Mouse (Mus musculus) limb, embryonic 15.5 days (tissue): ENCODE results near the gene Ctnnbl1. TPM values are rescaled to one million over a fixed set of nuclear protein-coding genes. Genes with fewer than 3 reads are reported as not detected.

Experiments
- ATAC-seq: fragments of 200-750 bp; cut with Nextera tagmentation; 2 replicates; pipeline ENCODE4 v1.8.0; 2017; ENCODE audit warnings: low read depth, moderate TSS enrichment; ENCODE audit not compliant: insufficient number of reproducible peaks, low FRiP score, low TSS enrichment
- H3K27ac ChIP-seq: fragments of 300-500 bp; sonication (generic); 2 replicates; pipeline ENCODE4 v1.5.1; 2015; ENCODE audit warnings: moderate library complexity, mild to moderate bottlenecking, inconsistent platforms
- H3K27me3 ChIP-seq: fragments of 300-500 bp; sonication (generic); 2 replicates; pipeline ENCODE4 v1.6.1; 2015; ENCODE audit warnings: inconsistent platforms
- H3K36me3 ChIP-seq: fragments of 300-500 bp; sonication (generic); 2 replicates; pipeline ENCODE4 v1.6.1; 2015; ENCODE audit warnings: inconsistent platforms
- H3K4me1 ChIP-seq: fragments of 300-500 bp; sonication (generic); 2 replicates; pipeline ENCODE4 v1.6.1; 2015; ENCODE audit warnings: inconsistent platforms
- H3K4me2 ChIP-seq: fragments of 300-500 bp; sonication (generic); 2 replicates; pipeline ENCODE4 v1.6.1; 2015; ENCODE audit warnings: mild to moderate bottlenecking, inconsistent platforms
- H3K4me3 ChIP-seq: fragments of 300-500 bp; sonication (generic); 2 replicates; pipeline ENCODE4 v1.5.1; 2015; ENCODE audit warnings: mild to moderate bottlenecking, inconsistent platforms
- H3K9ac ChIP-seq: fragments of 300-500 bp; sonication (generic); 2 replicates; pipeline ENCODE4 v1.6.1; 2015; ENCODE audit warnings: inconsistent platforms
- H3K9me3 ChIP-seq: fragments of 300-500 bp; sonication (generic); 2 replicates; pipeline ENCODE4 v1.6.1; 2016; ENCODE audit warnings: inconsistent platforms
- WGBS: fragments of 180-500 bp; shearing (Covaris S2); methylation state at CpG from one replicate; pipeline ENCODE4 v1.1.7; 2015; 5-methylcytosine and 5-hydroxymethylcytosine counted together
- polyA plus RNA-seq: library from polyadenylated mRNA; unstranded; fragments of >200 nt; fragmentation: Nextera tagmentation; extraction: Ambion mirVana; gene quantifications from 2 replicates; pipeline ENCODE4 v1.2.1, GENCODE M21; 2015

Ctnnbl1 gene
- polyA plus RNA-seq, 1 experiment from 2014 or later: 51.0 TPM

- Histone ChIP-seq H3K27me3 (no peaks in the 10 kb centered on the region), H3K4me2 (no peak overlapping the region), H3K4me1 (peaks cover 16% of the 10 kb centered on the region; the same call in 1 of the 2 replicates), H3K9me3 (no peaks in the 10 kb centered on the region), H3K27ac (no peak overlapping the region), H3K4me3 (no peak overlapping the region), H3K9ac (no peak overlapping the region), H3K36me3 (no peaks in the 10 kb centered on the region)
- ATAC-seq: no peak
- 71% methylated on average over 6 of the region's 6 CpGs for WGBS
Observed at GRCm38 (mm10) chr2:157712677-157713076, 24.5 kb upstream of the Ctnnbl1 start.

GRCm38 (mm10) chr2:157715586-157716191 is 21.5 kb upstream of the Ctnnbl1 start:
- no peak overlapping the region for H3K4me2 ChIP-seq
- H3K4me1 ChIP-seq: peaks cover 11% of the 10 kb centered on the region; the same call in 1 of the 2 replicates
- WGBS: 45% methylated on average over 12 of the region's 12 CpGs
- no peak overlapping the region for H3K4me3 ChIP-seq
- H3K27ac ChIP-seq: no peak overlapping the region
- no peaks in the 10 kb centered on the region for H3K27me3 ChIP-seq
- H3K9ac ChIP-seq: no peak overlapping the region
- H3K9me3 ChIP-seq: no peaks in the 10 kb centered on the region
- no peak for ATAC-seq
- no peaks in the 10 kb centered on the region for H3K36me3 ChIP-seq

DNA sequence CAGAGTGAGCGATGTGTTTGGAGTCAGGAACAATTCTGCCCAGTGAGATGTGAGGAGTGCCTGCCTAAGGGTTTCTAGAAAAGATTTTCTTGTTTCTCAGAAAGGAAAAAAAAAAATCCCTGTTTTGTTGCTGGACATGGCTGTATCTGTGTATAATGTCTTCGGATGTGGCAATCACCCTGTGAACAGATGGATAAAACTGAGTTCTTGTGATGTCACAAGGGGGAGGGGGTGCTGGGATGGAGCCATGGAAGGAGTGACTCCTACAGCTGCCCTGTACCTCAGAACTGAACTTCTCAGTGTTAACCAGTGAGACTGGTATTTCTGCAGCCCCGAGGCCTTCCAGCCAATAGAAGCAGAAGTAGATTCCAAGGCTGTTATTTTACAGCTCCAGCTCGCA is 18.8 kb upstream of the Ctnnbl1 start:
- Histone ChIP-seq H3K4me2 (no peak overlapping the region), H3K36me3 (no peaks in the 10 kb centered on the region), H3K27me3 (no peaks in the 10 kb centered on the region), H3K9ac (no peak overlapping the region), H3K4me3 (no peak overlapping the region), H3K9me3 (no peaks in the 10 kb centered on the region), H3K27ac (no peak overlapping the region), H3K4me1 (peaks cover 6% of the 10 kb centered on the region; the same call in 1 of the 2 replicates)
- WGBS: 26% methylated on average over 4 of the region's 4 CpGs
- no peak for ATAC-seq

- Histone ChIP-seq H3K4me3 (no peak overlapping the region), H3K9ac (no peak overlapping the region), H3K9me3 (no peaks in the 10 kb centered on the region), H3K27ac (peak overlapping the region; percentile 38), H3K4me1 (peaks cover 10% of the 10 kb centered on the region), H3K4me2 (no peak overlapping the region), H3K27me3 (no peaks in the 10 kb centered on the region), H3K36me3 (no peaks in the 10 kb centered on the region)
- 26% methylated on average over 8 of the region's 8 CpGs for WGBS
- ATAC-seq: no peak
Observed at GRCm38 (mm10) chr2:157723883-157724573, 13.2 kb upstream of the Ctnnbl1 start.

DNA sequence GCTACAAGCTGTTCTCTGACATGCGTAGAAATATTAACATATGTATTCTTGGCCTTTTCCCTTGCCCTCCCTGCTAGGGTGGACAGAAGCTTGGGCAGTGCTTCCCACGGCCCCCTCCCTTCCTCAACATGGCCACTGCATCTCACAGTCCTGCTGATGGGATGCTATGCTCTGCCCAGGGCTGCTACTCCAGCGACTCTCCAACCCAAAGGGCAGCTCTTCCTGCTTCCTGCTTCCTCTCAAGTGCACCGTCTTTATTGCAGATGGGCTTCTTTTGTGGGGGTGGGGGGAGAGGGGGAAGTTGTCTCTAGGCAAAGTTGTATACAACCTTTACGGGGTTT is 12.7 kb upstream of the Ctnnbl1 start:
- H3K9me3 ChIP-seq: no peaks in the 10 kb centered on the region
- no peak overlapping the region for H3K4me2 ChIP-seq
- no peak for ATAC-seq
- H3K9ac ChIP-seq: no peak overlapping the region
- H3K4me1 ChIP-seq: peaks cover 10% of the 10 kb centered on the region
- no peaks in the 10 kb centered on the region for H3K27me3 ChIP-seq
- H3K4me3 ChIP-seq: no peak overlapping the region
- WGBS: 42% methylated on average over 5 of the region's 5 CpGs
- H3K36me3 ChIP-seq: no peaks in the 10 kb centered on the region
- H3K27ac ChIP-seq: peak overlapping the region; percentile 38; the same call in 1 of the 2 replicates

GRCm38 (mm10) chr2:157744619-157745018 is 7.4 kb downstream of the Ctnnbl1 start:
- WGBS: 65% methylated on average over 7 of the region's 7 CpGs
- Histone ChIP-seq H3K36me3 (0 out of 2 replicates have a peak, but pooled peaks cover 6% of the 10 kb centered on the region), H3K4me3 (no peak overlapping the region), H3K27ac (no peak overlapping the region), H3K4me1 (no peaks in the 10 kb centered on the region), H3K27me3 (no peaks in the 10 kb centered on the region), H3K4me2 (no peak overlapping the region), H3K9me3 (no peaks in the 10 kb centered on the region), H3K9ac (no peak overlapping the region)
- ATAC-seq: no peak

- ATAC-seq: no peak
- Histone ChIP-seq H3K36me3 (0 out of 2 replicates have a peak, but pooled peaks cover 6% of the 10 kb centered on the region), H3K9ac (no peak overlapping the region), H3K27me3 (no peaks in the 10 kb centered on the region), H3K4me3 (no peak overlapping the region), H3K9me3 (no peaks in the 10 kb centered on the region), H3K4me2 (no peak overlapping the region), H3K27ac (no peak overlapping the region), H3K4me1 (peaks cover 5% of the 10 kb centered on the region)
- 98% methylated on average over 4 of the region's 4 CpGs for WGBS
Observed at GRCm38 (mm10) chr2:157745735-157746134, 8.5 kb downstream of the Ctnnbl1 start.

- 28% methylated on average over 9 of the region's 9 CpGs for WGBS
- no peak overlapping the region for H3K4me2 ChIP-seq
- no peaks in the 10 kb centered on the region for H3K9me3 ChIP-seq
- H3K27me3 ChIP-seq: no peaks in the 10 kb centered on the region
- H3K4me3 ChIP-seq: no peak overlapping the region
- H3K36me3 ChIP-seq: 0 out of 2 replicates have a peak, but pooled peaks cover 6% of the 10 kb centered on the region
- peaks cover 13% of the 10 kb centered on the region for H3K4me1 ChIP-seq
- no peak for ATAC-seq
- H3K9ac ChIP-seq: no peak overlapping the region
- H3K27ac ChIP-seq: no peak overlapping the region
Observed at GRCm38 (mm10) chr2:157746558-157746957, 9.4 kb downstream of the Ctnnbl1 start.

DNA sequence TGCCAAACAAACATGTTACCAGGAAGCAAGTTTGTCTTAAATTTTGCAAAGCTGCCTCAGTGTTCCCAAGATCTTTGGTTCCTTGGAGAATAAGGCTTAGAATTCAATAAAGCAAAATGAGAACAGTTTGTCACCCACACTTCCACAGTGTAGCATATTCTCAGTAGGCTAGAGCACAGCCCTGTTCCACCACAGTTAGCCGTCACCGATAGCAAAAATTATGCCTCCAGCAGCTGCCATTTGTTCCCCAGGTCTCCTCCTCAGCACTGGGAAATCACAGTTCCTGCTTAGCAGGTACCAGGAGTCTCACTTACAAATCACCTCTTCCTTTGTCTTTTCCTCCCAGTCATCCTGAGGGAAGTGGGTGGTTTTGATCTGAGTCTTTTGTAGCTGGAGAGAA is 10.8 kb downstream of the Ctnnbl1 start:
- Histone ChIP-seq H3K9ac (no peak overlapping the region), H3K9me3 (no peaks in the 10 kb centered on the region), H3K27ac (no peak overlapping the region), H3K4me1 (peaks cover 24% of the 10 kb centered on the region), H3K4me2 (no peak overlapping the region), H3K27me3 (no peaks in the 10 kb centered on the region), H3K36me3 (0 out of 2 replicates have a peak, but pooled peaks cover 6% of the 10 kb centered on the region), H3K4me3 (no peak overlapping the region)
- no peak for ATAC-seq
- 41% methylated on average over 2 of the region's 2 CpGs for WGBS

GRCm38 (mm10) chr2:157750481-157750880 is 13.3 kb downstream of the Ctnnbl1 start:
- Histone ChIP-seq H3K27me3 (no peaks in the 10 kb centered on the region), H3K27ac (no peak overlapping the region), H3K4me1 (peaks cover 24% of the 10 kb centered on the region), H3K36me3 (0 out of 2 replicates have a peak, but pooled peaks cover 6% of the 10 kb centered on the region), H3K4me2 (no peak overlapping the region), H3K9ac (no peak overlapping the region), H3K9me3 (no peaks in the 10 kb centered on the region), H3K4me3 (no peak overlapping the region)
- 63% methylated on average over 8 of the region's 8 CpGs for WGBS
- ATAC-seq: no peak

DNA sequence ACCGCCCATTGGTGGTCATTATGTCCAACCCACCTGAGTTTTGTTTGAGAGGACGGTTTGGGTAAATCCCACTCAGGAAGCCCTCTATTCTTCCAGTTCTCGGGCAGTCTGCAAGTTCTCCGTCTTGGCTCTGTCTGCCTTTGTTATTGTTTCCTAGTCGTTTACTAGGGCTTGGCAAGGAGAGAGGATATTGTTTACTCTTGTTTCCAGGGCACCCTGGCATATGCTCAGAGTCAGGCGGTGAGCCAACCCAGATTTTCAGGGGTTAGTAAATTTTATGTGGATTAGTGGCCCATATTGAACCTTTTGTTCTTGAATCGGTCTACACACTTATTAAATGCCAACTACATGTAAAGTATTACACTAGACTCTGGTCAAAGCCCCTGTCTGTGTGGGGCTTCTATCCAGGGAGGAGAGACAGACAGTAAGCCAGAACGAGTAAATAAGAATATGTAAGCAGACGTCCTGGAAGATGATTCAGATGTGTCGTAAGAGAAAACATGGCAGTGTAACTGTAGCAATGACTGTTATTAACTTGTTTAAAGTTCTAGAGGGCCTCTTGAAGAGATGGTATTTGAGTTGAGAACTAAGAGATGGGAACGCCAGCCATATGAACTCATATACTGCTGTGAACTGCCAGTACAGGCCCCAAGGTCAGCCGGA is 13.9 kb downstream of the Ctnnbl1 start:
- Histone ChIP-seq H3K4me3 (no peak overlapping the region), H3K9ac (no peak overlapping the region), H3K27ac (no peak overlapping the region), H3K4me1 (peaks cover 24% of the 10 kb centered on the region), H3K27me3 (no peaks in the 10 kb centered on the region), H3K36me3 (0 out of 2 replicates have a peak, but pooled peaks cover 6% of the 10 kb centered on the region), H3K4me2 (no peak overlapping the region), H3K9me3 (no peaks in the 10 kb centered on the region)
- no peak for ATAC-seq
- WGBS: 49% methylated on average over 12 of the region's 12 CpGs
